Mouse (Mus musculus) A20 (cell line): Measurements from ENCODE around the gene Gm20388.
A peak's percentile ranks its signal among the peaks of the same experiment; 100 is the strongest.
"Not testable (repeated sequence)": the region's sequence is repeated elsewhere in the genome, so short reads cannot be mapped to it uniquely, and the experiment has no call there.

Experiments
- DNase-seq: peaks from one replicate; pipeline ENCODE4 v3.0.0-alpha.2; 2011; ENCODE audit warnings: low read depth, low spot score

The Gm20388 gene

DNA sequence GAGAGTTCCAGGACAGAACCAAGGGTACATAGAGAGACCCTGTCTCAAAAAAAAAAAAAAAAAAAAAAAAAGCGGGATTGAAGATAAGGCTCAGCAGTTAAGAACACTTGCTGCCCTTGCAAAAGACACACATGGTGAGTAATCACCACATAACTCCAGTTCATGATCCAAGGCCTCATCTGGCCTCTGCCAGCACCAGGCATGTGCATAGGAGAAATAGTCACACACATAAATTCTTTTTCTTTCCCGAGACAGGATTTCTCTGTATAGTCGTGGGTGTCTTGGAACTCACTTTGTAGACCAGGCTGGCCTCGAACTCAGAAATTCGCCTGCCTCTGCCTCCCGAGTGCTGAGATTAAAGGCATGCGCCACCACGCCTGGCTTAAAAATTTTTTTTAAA lies 3347.0 kb downstream of the Gm20388 start:
- DNase-seq = not testable (repeated sequence)

DNA sequence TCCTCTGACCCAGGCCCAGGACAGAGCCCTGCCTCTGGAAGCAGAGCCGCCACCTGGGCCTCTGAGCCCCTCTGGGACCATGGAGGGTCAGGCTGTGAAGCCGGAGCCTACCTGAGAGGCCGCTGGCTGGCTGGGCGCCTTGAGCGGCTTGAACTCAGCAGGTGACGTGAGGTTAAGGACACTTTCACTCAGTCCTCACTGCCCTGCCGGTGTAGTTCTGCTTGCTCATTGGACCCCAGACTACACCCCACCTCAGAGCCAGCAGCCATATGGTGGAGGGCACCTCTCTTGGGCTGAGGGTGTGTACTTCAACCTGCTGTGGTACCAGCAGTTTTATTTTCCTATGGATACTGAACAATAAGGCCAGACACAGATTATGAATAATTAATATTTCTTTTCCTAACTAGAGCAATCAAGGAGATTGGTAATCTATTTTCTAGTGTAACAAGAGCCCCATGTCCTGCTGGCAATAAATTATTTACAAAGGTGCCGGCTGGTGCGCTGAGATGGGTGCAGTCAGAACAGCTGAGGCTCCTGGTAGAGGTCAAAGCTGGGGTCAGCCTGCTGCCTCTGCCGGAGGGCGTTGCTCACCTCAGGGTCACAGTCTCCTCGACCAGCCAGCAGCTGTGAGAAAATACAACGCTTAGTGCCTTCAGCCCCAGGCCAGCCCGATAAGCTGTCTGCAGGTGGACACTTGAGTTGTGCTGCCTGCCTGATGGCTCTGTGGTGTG lies 3357.4 kb downstream of the Gm20388 start:
- no peak for DNase-seq

DNA sequence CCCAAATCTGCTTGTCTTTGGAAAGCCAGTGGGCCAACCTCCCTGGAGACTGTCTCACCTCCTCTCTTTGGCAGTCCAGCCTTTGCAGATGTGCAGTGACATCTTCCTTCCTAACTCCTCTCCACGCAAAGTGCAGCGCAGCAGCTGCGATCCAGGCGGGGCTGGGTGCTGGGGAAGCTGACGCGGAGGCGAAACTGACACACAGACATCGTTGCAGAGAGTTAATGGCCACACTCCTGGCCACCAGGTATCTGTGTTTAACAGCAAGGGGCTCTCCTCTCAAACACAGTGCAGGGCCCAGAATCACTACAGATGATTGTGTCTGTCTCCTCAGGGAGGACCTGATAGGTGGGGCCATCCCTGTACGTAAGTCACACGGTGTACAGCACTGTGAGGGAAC lies 3360.5 kb downstream of the Gm20388 start:
- DNase-seq = no peak

DNA sequence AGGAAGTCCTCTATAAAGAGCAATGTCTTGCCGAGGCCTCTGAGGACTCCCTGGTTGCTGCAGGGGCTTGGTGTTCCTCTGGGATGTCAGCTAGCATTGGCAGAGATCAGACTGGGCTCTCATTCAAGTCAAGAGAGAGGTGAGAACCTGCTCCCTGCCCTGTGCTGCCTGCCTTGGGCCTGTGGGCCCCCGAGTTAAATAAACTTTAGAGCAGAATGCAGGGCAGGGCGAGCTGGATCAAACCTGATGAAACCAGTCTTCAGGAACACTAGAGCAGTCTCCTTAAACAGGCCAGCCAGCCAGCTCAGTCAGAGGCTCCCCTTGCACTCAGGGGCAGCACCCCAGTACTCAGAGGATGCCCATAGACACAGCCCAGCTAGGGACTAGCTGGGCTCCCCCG lies 3361.3 kb downstream of the Gm20388 start:
- no peak for DNase-seq

DNA sequence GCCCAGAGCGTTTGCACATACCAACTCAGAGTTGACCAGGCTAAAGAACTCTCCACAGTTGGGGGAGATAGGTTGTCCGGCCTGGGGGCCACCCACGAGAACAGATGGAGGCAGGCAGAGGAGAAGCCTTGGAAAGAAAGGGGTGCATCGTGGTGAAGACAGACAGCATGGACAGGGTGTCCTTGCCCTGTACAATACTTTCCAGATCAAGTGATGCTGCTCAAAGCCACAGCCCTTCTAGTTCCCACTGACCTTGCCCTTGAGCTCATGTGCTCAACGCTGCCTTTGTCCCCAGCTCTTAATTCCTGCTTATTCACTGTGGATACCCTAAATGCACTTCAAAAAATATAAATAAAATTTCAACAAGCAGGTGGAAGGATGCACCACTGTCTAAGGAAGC lies 3363.8 kb downstream of the Gm20388 start:
- DNase-seq = no peak

DNA sequence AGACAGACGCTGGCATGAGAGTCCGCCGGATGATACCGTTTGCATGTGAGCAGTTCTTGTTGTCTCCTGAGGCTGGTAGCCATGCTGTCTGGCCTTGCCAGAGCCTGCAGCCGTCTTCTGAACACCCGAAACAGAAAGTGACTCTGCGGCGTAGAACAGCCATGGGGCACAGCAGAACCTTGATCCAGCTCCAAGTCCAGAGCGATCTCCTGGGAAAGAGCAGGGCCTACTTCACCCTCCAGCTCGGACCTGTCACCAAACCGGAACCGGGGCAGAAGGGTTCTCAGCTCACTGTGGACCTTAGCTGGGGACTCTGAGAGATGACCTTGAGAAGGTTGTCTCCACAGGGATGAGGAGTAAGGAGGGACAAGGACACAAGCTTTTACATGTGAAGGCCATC lies 3364.5 kb downstream of the Gm20388 start:
- no peak for DNase-seq

DNA sequence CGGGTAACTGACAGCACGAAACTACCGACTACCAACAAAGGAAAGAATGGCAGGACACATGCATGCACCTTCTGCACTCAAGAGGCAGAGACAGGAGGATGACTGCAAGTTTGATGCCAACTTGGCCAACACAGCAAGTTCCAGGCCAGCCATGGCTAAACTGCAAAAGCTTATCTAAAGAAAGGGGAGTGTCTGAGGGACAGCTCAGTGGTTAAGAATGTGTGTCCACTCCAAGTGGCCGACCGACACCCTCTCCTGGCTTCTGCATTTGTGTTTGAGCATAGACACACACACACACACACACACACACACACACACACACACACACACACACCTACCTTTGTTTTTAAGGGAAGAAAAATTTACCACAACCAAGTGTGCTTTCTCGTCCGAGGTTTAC lies 3367.8 kb downstream of the Gm20388 start:
- DNase-seq = no peak

DNA sequence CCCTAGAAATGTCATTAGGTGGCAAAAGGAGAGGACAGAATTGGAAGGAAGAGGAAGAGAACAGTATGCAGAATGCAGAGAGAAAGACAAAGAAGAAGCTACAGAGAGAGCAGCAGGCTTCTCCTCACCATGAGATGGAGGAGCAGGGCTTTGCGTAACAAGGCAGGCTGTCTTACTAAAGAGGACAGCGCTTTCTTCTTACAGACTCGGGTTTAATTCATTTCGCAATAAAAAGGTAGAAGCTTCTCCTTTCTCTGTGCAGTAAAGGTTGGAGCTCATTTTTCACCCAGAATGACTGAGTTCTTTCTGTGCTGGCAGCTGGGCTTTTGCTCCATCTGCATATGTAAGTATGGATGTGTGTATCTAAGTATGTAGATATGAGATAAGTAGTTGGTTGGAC lies 3369.2 kb downstream of the Gm20388 start:
- DNase-seq = no peak

DNA sequence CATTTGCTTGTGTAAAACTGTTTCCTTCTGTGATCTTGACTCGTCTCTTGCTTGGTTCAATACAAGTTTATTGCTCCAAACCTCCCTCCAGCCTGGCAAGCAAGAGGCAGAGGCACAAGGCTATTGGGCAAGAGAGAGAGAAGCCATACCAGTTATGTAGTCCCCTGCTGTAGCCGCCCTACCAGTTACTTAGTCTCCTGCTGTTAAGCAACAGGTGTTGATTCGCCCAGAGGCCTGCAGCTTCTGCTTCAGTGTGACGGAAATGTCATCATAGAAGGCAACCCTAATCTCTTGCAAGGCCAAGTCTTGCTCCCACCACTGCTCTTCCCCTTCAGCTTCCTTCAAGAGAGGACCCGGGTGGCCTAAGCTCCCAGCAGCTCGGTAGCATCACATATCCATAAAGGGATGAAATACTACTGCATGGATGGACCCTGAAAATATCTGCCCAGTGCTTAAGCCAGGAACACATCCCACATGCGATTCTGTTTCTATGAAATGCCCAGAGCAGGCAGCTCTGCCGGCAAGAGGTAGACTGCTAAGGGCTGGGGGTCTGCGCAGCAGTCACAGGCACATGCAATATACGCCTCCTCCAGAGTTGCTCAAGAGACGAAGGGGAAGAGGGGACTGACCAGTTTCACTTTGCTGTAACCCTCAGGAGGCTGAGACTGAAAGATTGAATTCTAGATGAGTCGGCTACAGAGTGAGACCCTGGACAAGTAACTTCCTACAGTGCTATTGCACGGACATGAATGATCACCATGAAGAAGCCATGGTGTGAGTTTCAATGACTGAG lies 3369.9 kb downstream of the Gm20388 start:
- no peak for DNase-seq

DNA sequence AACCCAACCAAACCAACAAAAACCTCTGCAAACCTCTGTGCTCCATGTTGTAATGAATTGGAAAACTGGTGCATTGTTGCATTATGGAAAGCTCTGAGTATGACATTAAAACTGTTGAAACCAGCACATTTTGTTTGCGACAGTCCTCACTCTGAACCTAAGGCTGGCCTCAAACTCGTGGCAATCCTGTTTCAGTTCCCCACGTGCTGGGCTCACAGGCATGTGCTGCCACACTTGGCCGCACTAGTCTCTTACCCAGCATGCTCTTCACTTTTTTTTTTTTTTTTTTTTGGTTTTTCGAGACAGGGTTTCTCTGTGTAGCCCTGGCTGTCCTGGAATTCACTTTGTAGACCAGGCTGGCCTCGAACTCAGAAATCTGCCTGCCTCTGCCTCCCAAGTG lies 3372.4 kb downstream of the Gm20388 start:
- peak; percentile 69 for DNase-seq

DNA sequence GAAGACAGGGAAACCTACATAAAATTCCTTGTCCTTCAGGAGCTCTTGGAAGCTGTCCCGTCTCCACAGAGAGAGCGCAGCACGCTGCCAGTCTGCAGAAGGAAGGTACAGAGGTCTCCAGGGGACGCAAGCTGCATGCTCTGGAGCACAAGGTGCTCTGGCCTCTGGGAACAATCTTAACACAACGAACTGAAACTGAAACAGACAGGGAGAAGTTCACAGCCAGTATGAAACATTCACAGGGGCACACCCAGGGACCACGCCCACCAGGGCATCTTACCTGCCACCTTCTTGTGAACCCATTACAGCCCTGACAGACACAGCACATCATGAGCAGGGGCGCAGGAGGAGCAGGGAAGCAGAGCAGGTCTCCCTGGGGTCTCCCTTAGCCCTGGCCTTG lies 3373.3 kb downstream of the Gm20388 start:
- DNase-seq = peak; percentile 82

DNA sequence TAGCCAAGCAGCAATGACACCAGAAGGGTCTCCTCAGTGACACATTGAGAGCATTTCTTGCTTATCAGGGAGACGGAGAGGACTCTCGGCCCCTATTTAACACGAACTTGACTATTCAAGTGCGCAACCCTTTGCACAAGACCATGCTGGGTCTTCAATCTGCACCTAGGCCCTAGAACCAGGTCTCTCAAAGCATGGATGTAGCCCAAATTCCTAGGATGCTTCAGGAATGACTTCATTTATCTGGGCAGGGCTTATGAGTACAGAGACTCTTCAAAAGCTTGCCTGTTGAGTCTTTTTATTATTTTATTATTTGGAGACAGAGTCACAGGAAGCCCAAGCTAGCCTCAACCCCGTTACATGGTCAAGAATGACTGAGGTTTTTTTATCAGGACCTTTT lies 3373.9 kb downstream of the Gm20388 start:
- no peak for DNase-seq

DNA sequence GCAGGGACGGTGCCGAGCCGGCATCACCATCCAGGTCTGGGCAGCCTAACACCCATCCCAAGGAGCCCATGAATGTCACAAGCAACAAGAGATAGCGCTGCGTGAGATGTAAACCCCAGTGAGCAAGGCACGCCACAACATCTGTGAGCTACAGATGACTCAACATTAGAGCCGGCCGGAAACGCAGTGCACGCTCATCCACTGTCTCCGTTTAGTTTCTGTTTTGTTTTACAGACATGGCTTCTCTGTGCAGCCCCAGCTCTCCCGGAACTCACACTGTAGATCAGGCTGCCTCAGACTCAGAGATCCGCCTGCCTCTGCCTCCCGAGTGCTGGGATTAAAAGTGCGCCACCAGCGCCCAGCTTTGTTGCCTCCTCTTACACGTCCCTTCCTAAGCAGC lies 3376.7 kb downstream of the Gm20388 start:
- DNase-seq = no peak

DNA sequence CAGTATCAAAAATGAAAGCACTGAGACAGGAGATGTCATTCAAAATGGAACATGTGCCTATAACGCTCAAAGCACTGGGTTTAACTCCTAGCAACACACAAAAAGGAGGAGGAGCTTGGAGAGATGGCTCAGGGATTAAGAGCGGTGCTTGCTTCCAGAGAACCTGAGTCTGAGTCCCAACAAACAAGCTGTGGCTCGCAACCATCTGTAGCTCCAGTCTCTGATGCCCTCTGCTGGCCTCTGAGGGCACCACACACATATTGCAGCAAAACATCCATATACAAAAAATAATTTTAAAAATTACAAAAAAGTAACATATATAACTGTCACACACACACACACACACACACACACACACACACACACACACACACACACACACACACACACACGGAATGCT lies 3379.5 kb downstream of the Gm20388 start:
- DNase-seq = peak; percentile 48

DNA sequence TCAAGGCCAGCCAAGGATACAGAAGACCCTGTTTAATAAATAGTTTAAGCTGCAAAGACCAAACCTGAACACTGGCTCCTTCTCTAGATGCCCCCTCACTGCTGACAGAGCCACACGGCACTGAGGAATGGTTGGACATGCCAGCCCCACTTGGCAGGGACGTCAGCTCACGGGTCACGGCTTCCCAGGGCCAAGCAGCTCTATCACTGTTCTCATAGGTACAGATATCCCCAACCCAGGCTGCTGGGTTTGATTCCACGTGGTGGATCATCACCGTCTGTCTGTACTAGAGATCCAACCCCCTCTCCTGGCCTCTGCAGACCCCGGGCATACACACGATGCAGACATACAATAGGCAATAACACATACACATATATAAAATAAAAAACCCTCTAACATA lies 3380.0 kb downstream of the Gm20388 start:
- no peak for DNase-seq

DNA sequence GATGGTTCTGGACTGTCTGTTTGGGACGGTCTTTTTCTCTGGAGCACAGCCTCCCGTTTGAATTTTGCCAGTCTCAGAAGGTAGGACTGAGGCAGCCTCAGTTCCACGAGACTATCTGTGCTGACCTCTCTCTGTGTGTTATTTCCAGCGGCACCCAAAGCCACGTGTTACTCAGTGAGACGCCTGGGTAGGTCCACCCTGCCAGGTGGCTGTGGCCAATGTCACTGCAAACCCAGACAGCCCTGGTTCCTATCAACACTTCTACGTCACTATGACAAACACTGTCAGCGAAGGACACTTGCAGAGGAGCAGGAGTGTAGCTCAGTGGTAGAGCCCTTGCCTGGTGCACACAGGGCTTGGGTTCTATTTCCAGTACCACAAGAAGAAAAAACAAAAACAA lies 3381.1 kb downstream of the Gm20388 start:
- DNase-seq = no peak

DNA sequence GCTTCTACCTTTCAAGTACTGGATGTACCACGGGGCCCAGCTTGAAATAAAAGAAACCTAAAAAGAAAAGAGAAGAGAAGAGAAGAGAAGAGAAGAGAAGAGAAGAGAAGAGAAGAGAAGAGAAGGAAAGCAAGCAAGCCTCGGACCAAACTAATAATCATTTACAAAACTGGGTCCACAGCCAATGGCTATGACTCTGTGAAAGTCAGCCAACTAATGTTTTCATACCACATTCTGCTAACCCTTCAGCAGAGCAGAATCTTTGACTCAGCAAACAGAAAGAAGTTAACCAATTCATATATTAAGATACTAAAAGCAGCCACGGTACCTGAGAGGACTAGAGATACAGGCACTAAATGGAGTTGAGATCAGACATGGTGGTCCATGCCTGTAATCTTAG lies 3381.6 kb downstream of the Gm20388 start:
- no peak for DNase-seq

DNA sequence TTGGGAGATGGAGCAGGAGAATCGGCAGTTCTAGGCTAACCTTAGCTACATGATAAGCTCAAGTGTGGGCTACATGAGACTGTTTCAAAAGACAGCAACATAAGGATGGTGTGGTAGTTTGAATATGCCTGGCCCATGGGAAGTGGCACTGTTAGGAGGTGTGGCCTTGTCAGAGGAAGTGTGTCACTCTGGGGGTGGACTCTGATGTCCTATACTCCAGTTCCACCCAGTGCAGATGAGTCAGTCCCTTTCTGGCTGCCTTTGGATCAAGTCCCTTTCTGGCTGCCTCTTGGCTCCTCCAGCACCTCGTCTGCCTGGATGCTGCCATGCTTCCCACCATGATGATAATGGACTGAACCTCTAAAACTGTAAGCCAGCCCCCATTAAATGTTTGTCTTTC lies 3382.1 kb downstream of the Gm20388 start:
- DNase-seq = peak; percentile 12

DNA sequence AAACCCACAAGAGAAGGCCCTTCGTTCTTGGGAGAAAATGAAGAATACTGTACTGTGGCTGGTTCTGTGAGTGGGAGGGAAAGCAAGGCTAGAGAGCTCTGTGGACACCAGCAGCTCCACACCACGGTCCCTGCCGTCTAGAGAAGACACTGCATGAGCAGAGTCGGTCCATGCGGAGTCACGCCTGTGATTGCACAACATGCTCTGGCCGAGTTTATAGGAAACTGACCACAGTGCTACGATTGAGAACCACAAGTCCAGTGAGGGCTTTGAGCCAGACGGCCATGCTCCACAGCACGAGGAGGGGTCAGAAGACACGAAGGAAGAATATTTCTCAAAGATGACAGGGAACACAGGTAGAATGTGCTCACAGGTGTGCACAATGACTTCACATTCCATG lies 3387.7 kb downstream of the Gm20388 start:
- no peak for DNase-seq

DNA sequence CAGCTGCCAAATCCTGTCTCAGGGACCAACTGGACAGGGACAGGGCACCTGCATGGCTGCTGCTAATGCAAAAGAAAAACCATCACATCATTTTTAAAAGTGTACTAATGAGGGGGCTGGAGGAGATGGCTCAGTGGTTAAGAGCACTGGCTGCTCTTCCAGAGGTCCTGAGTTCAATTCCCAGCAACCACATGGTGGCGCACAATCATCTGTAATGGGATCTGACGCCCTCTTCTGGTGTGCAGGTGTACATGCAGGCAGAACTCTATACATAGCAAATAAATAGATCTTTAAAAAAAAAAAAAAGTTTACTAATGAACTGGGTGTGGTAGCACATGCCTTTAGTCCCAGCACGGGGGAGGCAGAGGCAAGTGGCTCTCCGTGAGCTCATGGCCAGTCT lies 3398.1 kb downstream of the Gm20388 start:
- no peak for DNase-seq

DNA sequence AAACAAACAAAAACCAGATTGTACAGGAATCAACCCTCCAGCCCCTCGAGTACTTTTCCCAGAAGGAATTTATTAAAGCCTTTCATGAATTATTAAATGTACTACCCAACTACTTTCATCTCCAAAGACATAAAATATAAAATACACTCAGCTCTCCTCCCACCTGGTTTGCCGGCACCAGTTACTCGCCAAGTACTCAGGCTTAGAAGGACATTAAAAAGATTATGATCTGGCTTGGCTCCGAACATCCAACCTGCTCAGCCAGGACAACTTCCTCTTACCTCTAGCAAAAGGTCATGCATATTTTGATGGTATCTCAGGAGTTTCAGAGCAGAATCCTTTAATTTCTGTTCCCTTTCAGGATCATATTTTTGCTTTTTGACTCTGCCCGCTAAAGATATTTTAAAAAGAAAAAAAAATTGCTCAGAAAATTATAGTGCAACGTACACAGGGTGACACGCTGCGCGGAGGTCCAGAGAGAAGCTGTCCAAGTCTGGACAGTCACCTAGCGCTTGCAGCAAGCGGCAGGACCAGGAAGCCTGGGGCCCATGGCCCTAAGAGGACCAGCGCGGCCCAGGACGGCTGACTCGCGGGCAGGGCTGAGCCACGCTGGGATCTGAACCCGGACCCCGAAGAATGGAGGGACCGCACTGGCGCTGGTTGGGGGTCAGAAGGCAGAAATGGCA lies 3407.3 kb downstream of the Gm20388 start:
- no peak for DNase-seq

DNA sequence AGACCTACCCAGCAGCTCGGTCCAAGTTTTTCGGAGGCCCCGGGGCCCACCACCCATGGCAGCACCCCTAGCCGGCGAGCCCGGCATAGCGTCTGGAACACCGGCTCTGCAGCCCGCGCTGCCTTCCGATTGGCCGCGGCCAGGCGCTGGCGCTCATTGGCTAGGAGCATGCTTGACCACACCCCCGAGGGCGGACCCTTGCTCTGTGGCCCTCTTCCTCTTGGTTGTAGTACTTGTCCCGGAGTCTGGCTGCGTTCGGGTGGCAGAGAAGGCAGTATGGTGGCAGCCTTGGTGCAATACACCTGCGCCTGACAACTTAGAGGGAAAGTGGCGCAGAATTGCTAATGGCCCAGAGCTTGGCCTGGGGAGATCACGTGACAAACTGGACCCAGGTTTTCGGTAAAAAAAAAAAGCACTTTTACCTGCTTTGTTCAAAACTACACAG lies 3407.8 kb downstream of the Gm20388 start, which contains the start of gene Fanca:
Fanca (minus strand) TSS at position 110 of the 445 bp plus-strand sequence.
- DNase-seq = peak; percentile 98
